Mouse (Mus musculus): ENCODE data around the gene Ubp1.
A peak's percentile ranks its signal among the peaks of the same experiment; 100 is the strongest.

The Ubp1 gene

DNA sequence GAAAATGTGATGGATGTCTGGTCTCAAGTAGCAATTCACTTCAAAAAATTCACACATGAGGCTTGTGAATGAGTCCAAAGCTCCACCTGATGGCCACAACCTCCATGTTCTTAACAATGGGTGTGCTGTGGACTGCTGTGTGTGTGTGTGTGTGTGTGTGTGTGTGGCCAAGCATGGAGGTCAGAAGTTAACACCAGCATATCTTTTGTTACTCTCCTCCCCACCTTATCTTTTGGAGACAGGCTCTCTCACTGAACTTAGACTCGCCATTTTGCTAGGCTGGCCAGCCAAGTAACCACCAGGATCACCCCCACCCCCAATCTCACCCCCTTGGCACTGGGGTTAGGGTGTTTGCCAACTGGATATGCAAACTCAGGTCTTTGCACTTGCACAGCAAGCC, 83.3 kb downstream of the Ubp1 start:
- DNase-seq (ENCODE audit: low spot score in 2 of 2) = no peak

DNA sequence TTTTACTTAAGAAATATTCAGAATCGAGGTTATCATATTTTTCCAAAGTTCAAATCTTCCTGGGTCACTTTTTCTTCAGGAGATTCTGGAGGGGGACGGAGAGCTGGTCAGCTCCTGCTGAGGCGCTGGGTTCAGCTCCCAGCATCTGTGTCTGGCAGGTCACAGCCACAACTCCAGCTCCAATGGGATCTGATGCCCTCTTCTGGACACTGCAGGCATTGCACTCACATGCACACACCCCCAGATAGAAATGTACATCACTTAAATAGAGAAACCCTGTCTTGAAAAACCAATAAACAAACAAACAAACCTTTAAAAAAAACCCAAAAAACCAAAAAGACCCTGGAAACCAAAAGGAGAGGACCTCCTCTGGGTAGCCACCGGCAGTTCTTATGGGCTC, 85.0 kb downstream of the Ubp1 start:
- DNase-seq (ENCODE audit: low spot score in 2 of 2) = no peak

DNA sequence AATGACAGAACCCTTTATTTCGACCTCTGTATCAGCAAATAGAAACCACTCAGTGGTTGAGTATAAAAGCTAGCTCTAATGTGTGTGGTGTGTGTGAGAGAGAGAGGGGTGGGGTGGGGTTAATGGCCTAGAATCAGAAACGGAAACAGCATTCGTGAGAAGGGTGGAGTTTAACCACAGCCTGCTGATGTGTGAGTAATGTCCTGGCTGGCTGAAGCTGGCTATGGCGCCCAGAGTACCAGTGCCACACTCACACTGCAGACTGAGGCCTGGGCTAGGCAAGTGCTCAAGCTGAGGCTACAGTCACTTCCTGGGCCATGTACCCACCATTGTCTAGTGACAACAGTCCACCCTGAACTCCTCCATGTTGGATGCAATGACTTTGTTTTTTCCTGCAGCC, 85.7 kb downstream of the Ubp1 start:
- DNase-seq (ENCODE audit: low spot score in 2 of 2) = no peak

DNA sequence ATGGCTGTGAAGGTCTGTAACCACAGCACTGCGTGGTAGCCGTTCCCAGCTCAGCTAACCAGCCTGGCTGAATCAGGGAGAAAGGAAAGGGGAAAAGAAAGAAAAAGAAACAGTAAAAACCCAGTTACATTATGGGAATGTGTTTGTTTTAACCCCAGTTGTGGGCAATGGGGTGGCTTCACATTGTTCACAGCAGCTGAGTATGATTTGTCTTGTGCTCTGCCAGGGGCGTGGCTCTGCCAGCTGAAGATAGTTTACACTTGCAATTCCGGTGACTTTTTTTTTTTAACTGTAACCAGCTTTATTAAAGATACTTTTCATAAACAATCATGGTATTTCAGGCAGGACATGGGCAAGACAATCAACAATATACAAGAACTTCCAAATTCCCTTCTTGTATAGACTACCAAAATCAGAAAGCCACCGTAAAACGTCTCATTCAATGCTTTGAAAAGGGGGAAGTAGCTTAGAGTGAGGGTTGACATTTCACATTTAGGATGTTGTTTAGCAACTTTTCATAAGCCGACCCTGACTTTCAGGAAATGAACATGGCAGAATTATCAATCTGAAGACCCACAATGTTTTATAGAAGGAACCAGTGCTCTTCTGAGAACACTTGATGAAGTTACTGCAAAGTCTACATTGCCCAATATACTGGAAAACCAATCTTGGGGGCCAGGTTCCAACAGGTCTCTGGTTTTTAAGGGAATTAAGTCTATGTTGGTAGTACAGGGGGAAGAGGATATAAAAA, 88.5 kb downstream of the Ubp1 start:
- no peak for DNase-seq (ENCODE audit: low spot score in 2 of 2)

DNA sequence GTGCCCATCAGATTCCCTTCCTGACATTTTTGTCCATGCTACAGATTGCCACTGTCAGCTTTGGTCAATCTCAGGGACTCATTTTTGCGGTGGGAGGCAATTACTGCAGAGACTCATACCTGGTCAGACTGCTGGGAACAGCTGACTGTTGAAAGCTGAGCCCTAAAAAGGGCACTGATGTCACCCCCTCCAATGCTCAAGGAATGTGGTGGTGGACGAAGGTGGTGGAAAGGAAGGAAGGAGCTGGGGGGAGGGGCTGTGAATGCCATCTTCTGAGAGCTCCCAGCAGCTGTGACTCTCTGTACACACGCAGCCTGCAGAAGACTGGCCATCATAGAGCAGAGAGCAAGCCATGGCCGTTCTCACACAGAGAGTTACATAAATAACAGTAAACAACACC, 91.4 kb downstream of the Ubp1 start:
- DNase-seq (ENCODE audit: low spot score in 2 of 2) = no peak

DNA sequence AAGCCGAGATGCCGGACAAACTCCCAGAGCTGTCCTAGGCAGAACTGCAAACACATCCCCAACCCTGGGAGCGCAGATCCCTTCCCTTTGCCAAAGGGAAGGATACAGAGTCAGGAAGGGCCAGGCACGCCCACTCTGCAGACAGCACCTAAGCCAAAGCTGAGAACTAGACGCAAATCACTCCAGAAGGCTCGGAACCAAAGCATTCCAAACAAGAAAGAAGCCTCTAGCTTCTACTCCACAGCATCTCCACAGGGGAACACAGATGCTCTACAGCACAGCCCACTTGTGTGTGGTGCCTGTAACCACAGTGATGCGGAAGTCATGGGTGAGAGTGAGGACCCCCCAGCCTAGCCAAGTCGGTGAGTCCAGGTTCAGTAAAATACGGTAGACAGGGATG, 94.4 kb downstream of the Ubp1 start:
- DNase-seq (ENCODE audit: low spot score in 2 of 2) = no peak

DNA sequence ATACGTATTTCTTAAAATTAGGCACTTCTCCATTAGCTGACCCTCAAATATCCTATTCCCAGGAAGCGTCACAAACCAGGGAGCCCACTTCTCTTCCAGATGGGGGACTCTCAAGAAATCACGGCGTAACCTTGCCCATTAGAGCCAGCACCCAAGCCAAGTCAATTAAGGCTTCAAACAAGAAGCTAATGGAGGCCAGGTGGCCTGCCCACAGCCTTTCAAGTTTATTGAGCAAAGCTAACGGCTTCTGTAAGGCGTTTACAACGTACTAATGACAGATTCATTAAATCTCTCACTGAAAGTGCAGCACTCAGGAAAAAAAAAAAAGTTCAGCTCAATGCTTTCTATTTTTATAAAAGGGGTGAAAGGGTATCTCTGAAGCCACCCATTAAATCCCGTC, 95.1 kb downstream of the Ubp1 start:
- no peak for DNase-seq (ENCODE audit: low spot score in 2 of 2)

DNA sequence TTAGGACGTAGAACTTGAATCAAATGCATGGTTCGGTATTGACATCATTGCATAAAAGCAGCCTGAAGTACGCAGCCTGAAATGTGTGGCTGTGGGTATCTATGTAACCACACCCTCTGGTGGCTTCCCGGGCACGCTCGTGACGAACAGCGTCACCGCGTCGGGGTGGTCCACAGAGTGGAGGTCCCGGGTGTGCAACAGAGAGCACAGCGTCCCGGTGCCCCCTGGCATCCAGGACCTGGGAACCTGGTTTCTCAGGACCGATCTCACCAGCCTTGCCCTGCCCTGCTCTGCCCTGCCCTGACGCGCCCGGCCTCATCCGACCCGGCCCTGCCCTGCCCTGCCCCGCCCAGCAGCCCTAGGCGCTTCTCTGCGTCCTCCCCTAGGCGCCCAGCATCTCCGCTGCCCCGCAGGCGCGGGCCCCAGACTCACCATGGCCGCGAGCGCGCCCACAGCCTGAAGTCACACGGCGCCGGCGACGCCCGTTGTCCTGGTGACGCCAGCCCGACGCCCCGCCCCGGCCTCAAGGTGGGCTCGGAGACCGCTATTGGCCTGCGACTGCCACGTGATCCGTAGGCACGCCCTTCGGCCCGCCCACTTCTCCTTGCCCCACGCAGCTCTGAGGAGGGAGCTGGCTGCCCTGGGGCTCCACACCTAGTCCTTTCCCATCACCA, 95.7 kb downstream of the Ubp1 start:
- DNase-seq (ENCODE audit: low spot score in 2 of 2) = peak; percentile 81 to 87

Measured in frontal cortex, postnatal 36 days (tissue).